Mouse (Mus musculus): ENCODE results near the gene Atp2a2. TPM values are rescaled to one million over a fixed set of nuclear protein-coding genes. Genes with fewer than 3 reads are reported as not detected.
A peak's percentile ranks its signal among the peaks of the same experiment; 100 is the strongest.

The Atp2a2 gene
- polyA plus RNA-seq, 1 experiment from 2014 or later = 41.9 TPM

- WGBS = 96% methylated on average over 3 of the region's 3 CpGs
- Histone ChIP-seq H3K4me1 (replicated peaks) (peaks cover 10% of the 10 kb centered on the region), H3K36me3 (peaks cover 92% of the 10 kb centered on the region)
Observed at GRCm38 (mm10) chr5:122454883-122455282, 47.1 kb downstream of the Atp2a2 start.

GRCm38 (mm10) chr5:122454442-122454841 lies 47.6 kb downstream of the Atp2a2 start:
- Histone ChIP-seq H3K9me3 (no peaks in the 10 kb centered on the region), H3K27ac (no peak overlapping the region), H3K36me3 (peaks cover 88% of the 10 kb centered on the region), H3K4me1 (replicated peaks) (peaks cover 14% of the 10 kb centered on the region), H3K4me3 (no peak overlapping the region), H3K27me3 (ENCODE audit: insufficient read depth, poor library complexity, severe bottlenecking) (no peaks in the 10 kb centered on the region)
- 97% methylated on average over 4 of the region's 4 CpGs for WGBS
- DNase-seq (ENCODE audit: low spot score) = no peak

More at GRCm38 (mm10) chr5:122454883-122455282, 47.1 kb downstream of the Atp2a2 start:
- Histone ChIP-seq H3K9me3 (no peaks in the 10 kb centered on the region), H3K27me3 (ENCODE audit: insufficient read depth, poor library complexity, severe bottlenecking) (no peaks in the 10 kb centered on the region), H3K27ac (no peak overlapping the region), H3K4me3 (no peak overlapping the region)
- no peak for DNase-seq (ENCODE audit: low spot score)

GRCm38 (mm10) chr5:122453188-122453587 lies 48.8 kb downstream of the Atp2a2 start:
- Histone ChIP-seq H3K27ac (no peak overlapping the region), H3K4me1 (replicated peaks) (peaks cover 15% of the 10 kb centered on the region), H3K9me3 (no peaks in the 10 kb centered on the region), H3K36me3 (peaks cover 87% of the 10 kb centered on the region), H3K4me3 (no peak overlapping the region), H3K27me3 (ENCODE audit: insufficient read depth, poor library complexity, severe bottlenecking) (no peaks in the 10 kb centered on the region)
- 84% methylated on average over 6 of the region's 6 CpGs for WGBS
- DNase-seq (ENCODE audit: low spot score) = no peak

- peaks cover 84% of the 10 kb centered on the region for H3K36me3 ChIP-seq
- WGBS = 85% methylated on average over 7 of the region's 7 CpGs
Observed at GRCm38 (mm10) chr5:122452194-122452593, 49.8 kb downstream of the Atp2a2 start.

GRCm38 (mm10) chr5:122451324-122451723 lies 50.7 kb downstream of the Atp2a2 start:
- no peak overlapping the region for H3K4me3 ChIP-seq
- WGBS = 95% methylated on average over 5 of the region's 5 CpGs
- H3K27ac ChIP-seq = no peak overlapping the region
- H3K9me3 ChIP-seq = no peaks in the 10 kb centered on the region
- peaks cover 15% of the 10 kb centered on the region for H3K4me1 ChIP-seq (replicated peaks)
- DNase-seq (ENCODE audit: low spot score) = no peak
- H3K27me3 ChIP-seq (ENCODE audit: insufficient read depth, poor library complexity, severe bottlenecking) = no peaks in the 10 kb centered on the region
- H3K36me3 ChIP-seq = peaks cover 84% of the 10 kb centered on the region

More at GRCm38 (mm10) chr5:122452194-122452593, 49.8 kb downstream of the Atp2a2 start:
- no peak for DNase-seq (ENCODE audit: low spot score)
- H3K4me1 ChIP-seq (replicated peaks) = peaks cover 15% of the 10 kb centered on the region
- no peaks in the 10 kb centered on the region for H3K9me3 ChIP-seq
- H3K4me3 ChIP-seq = no peak overlapping the region
- H3K27me3 ChIP-seq (ENCODE audit: insufficient read depth, poor library complexity, severe bottlenecking) = no peaks in the 10 kb centered on the region
- H3K27ac ChIP-seq = no peak overlapping the region

- H3K36me3 ChIP-seq = peaks cover 84% of the 10 kb centered on the region
- peaks cover 15% of the 10 kb centered on the region for H3K4me1 ChIP-seq (replicated peaks)
- H3K4me3 ChIP-seq = no peak overlapping the region
- no peak for DNase-seq (ENCODE audit: low spot score)
- H3K27me3 ChIP-seq (ENCODE audit: insufficient read depth, poor library complexity, severe bottlenecking) = no peaks in the 10 kb centered on the region
- 78% methylated on average over 5 of the region's 5 CpGs for WGBS
- no peak overlapping the region for H3K27ac ChIP-seq
- H3K9me3 ChIP-seq = no peaks in the 10 kb centered on the region
Observed at GRCm38 (mm10) chr5:122450913-122451317, 51.1 kb downstream of the Atp2a2 start.

- Histone ChIP-seq H3K4me1 (replicated peaks) (peaks cover 15% of the 10 kb centered on the region), H3K27me3 (ENCODE audit: insufficient read depth, poor library complexity, severe bottlenecking) (no peaks in the 10 kb centered on the region), H3K4me3 (no peak overlapping the region), H3K9me3 (no peaks in the 10 kb centered on the region), H3K27ac (no peak overlapping the region), H3K36me3 (peaks cover 84% of the 10 kb centered on the region)
- WGBS = 46% methylated on average over 7 of the region's 7 CpGs
- DNase-seq (ENCODE audit: low spot score) = peak; percentile 27
Observed at GRCm38 (mm10) chr5:122449946-122450345, 52.1 kb downstream of the Atp2a2 start.

- 88% methylated on average over 5 of the region's 5 CpGs for WGBS
- peaks cover 84% of the 10 kb centered on the region for H3K36me3 ChIP-seq
- no peak for DNase-seq (ENCODE audit: low spot score)
Observed at GRCm38 (mm10) chr5:122448869-122449268, 53.2 kb downstream of the Atp2a2 start.

GRCm38 (mm10) chr5:122447857-122448256 lies 54.2 kb downstream of the Atp2a2 start:
- WGBS = 92% methylated on average over 8 of the region's 8 CpGs
- H3K36me3 ChIP-seq = peaks cover 84% of the 10 kb centered on the region
- H3K4me1 ChIP-seq (replicated peaks) = peaks cover 15% of the 10 kb centered on the region
- H3K9me3 ChIP-seq = no peaks in the 10 kb centered on the region
- H3K27ac ChIP-seq = no peak overlapping the region
- no peak overlapping the region for H3K4me3 ChIP-seq
- DNase-seq (ENCODE audit: low spot score) = no peak
- H3K27me3 ChIP-seq (ENCODE audit: insufficient read depth, poor library complexity, severe bottlenecking) = no peaks in the 10 kb centered on the region

More at GRCm38 (mm10) chr5:122448869-122449268, 53.2 kb downstream of the Atp2a2 start:
- Histone ChIP-seq H3K4me1 (replicated peaks) (peaks cover 15% of the 10 kb centered on the region), H3K27ac (no peak overlapping the region), H3K4me3 (no peak overlapping the region), H3K9me3 (no peaks in the 10 kb centered on the region), H3K27me3 (ENCODE audit: insufficient read depth, poor library complexity, severe bottlenecking) (no peaks in the 10 kb centered on the region)

- Histone ChIP-seq H3K27ac (no peak overlapping the region), H3K4me3 (no peak overlapping the region), H3K36me3 (peaks cover 89% of the 10 kb centered on the region), H3K4me1 (replicated peaks) (peaks cover 8% of the 10 kb centered on the region), H3K9me3 (no peaks in the 10 kb centered on the region), H3K27me3 (ENCODE audit: insufficient read depth, poor library complexity, severe bottlenecking) (no peaks in the 10 kb centered on the region)
- 96% methylated on average over 11 of the region's 11 CpGs for WGBS
- DNase-seq (ENCODE audit: low spot score) = no peak
Observed at GRCm38 (mm10) chr5:122445051-122445610, 56.9 kb downstream of the Atp2a2 start.

GRCm38 (mm10) chr5:122444492-122444891 lies 57.5 kb downstream of the Atp2a2 start:
- Histone ChIP-seq H3K27me3 (ENCODE audit: insufficient read depth, poor library complexity, severe bottlenecking) (no peaks in the 10 kb centered on the region), H3K4me1 (replicated peaks) (peaks cover 2% of the 10 kb centered on the region; the same call in 1 of the 2 replicates), H3K36me3 (peaks cover 95% of the 10 kb centered on the region), H3K27ac (no peak overlapping the region), H3K9me3 (no peaks in the 10 kb centered on the region), H3K4me3 (no peak overlapping the region)
- DNase-seq (ENCODE audit: low spot score) = no peak
- WGBS = 94% methylated on average over 10 of the region's 10 CpGs

- H3K36me3 ChIP-seq = peaks cover 100% of the 10 kb centered on the region
- WGBS = 95% methylated on average over 12 of the region's 12 CpGs
- H3K27me3 ChIP-seq (ENCODE audit: insufficient read depth, poor library complexity, severe bottlenecking) = no peaks in the 10 kb centered on the region
- no peak overlapping the region for H3K27ac ChIP-seq
- no peak overlapping the region for H3K4me3 ChIP-seq
- DNase-seq (ENCODE audit: low spot score) = no peak
- no peaks in the 10 kb centered on the region for H3K4me1 ChIP-seq (replicated peaks)
- no peaks in the 10 kb centered on the region for H3K9me3 ChIP-seq
Observed at GRCm38 (mm10) chr5:122440095-122440630, 61.9 kb downstream of the Atp2a2 start.

GRCm38 (mm10) chr5:122439400-122440094 lies 62.5 kb downstream of the Atp2a2 start:
- Histone ChIP-seq H3K27ac (no peak overlapping the region), H3K4me3 (no peak overlapping the region), H3K4me1 (replicated peaks) (no peaks in the 10 kb centered on the region), H3K27me3 (ENCODE audit: insufficient read depth, poor library complexity, severe bottlenecking) (no peaks in the 10 kb centered on the region), H3K9me3 (no peaks in the 10 kb centered on the region), H3K36me3 (peaks cover 100% of the 10 kb centered on the region)
- 93% methylated on average over 19 of the region's 19 CpGs for WGBS
- no peak for DNase-seq (ENCODE audit: low spot score)

Data from hindbrain, embryonic 10.5 days (tissue).